ENCODE assay signal across 8 mouse cellular contexts in the genomic region with DNA sequence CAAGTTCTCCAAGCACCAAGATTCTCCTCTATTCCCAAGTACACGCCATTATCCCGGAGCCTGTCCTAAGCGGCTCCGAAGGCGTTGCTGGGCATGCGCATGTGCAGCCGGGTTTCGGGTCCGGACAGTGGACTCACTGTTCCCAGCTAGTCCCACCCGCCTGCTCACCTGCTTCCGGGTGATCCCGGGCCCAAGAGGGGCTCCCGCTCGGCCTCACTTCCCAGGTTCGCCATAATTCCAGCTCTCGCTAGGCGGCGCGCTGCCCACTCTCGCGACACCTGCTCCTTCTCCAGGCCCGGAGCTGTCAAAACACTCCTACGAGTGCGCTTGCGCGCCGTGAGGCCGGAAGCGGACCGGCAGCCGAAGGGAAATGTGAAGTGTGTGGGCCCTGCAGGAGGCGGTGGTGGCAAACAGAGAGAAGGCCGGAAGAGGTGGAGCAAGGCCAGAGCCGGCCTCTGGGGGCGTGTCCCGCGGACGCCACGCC. TPM values are rescaled to one million over a fixed set of nuclear protein-coding genes. Genes with fewer than 3 reads are reported as not detected.
A peak's percentile ranks its signal among the peaks of the same experiment; 100 is the strongest.
DNase-seq lines count a peak whose midpoint lies in the region; ATAC-seq lines count a peak whose summit lies in the region.

Gene Mfsd8 (minus strand): TSS at position 414 of the 484 bp plus-strand sequence.

- ATAC-seq in megakaryocyte progenitor cell, adult 5-6 weeks (replicated peaks; ENCODE audit: poor library complexity): peak; percentile 93

- DNase-seq in adipocyte (ENCODE audit: low spot score): peak; percentile 99
- peak; percentile 96 for DNase-seq in embryo, embryonic 10 days (ENCODE audit: low spot score)
- peak; percentile 89 for DNase-seq in gastrocnemius, postnatal 10 days
- peak; percentile 98 for DNase-seq in induced T-regulatory cell, adult 2 months (ENCODE audit: low read depth)
- DNase-seq in left cerebral cortex, adult 9 months (ENCODE audit: low spot score in 2 of 2): peak; percentile 97
- peak; percentile 93 for DNase-seq in right cerebral cortex, postnatal 14 days
- peak; percentile 85 to 95 for DNase-seq in urinary bladder, postnatal 36 days (ENCODE audit: low spot score in 2 of 2)

RNA-seq across cellular contexts. Expression of gene Mfsd8, which starts in this region (rescaled TPM):
- total RNA-seq in gastrocnemius, postnatal 10 days (2021): 10 to 100 TPM; 12.1 to 12.4 TPM
- 9.2 and 12.9 TPM in 2 replicates for total RNA-seq in megakaryocyte progenitor cell, adult 5-6 weeks (2015)
- total RNA-seq in megakaryocyte progenitor cell, adult 5-6 weeks (2017): 4.2 and 6.5 TPM in 2 replicates

Comparison
In these comparisons a context has a peak if more than half of its experiments do, and no peak if none do; other contexts are left out.
1. Peak in every context shown above with its lines: DNase-seq and ATAC-seq.